Mouse (Mus musculus): ENCODE results near the gene Cyp8b1. TPM values are rescaled to one million over a fixed set of nuclear protein-coding genes. Genes with fewer than 3 reads are reported as not detected.

The Cyp8b1 gene
- total and polyA plus RNA-seq, 3 experiments: not detected

DNA sequence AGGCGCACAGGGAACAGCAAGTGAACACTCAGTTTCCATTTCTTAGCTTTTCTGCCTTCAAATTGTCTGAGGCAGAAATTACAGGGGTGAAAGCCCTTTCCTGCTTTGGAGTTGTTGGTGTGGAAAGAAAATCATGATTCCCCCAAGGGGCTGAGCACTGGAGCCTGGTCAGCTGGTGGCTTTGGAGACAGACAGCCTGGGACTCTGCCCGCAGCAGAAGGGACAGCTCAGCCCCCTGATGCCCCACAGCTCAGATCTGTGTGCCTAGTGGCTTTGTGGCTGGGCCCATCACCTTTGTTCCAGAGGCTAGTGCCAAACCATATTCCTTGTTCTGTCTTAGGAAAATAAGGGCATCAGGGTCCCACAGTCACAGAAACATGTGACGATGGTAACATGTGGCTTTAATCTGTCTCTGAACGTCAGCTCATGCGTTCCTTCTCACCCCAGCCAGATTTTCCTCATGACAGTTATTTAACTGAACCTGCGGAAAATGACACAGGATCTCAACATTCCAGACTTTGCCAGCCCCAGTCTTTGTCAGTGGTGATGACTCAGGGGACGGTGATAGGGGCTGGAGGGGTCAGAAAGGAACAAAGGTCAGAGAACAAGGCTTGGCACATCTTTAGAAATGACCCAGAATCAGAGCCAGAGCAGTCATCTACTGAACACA is 44.0 kb upstream of the Cyp8b1 start:
- H3K4me3 ChIP-seq (ENCODE audit: control insufficient read depth in 1 of 2, insufficient read depth in 1 of 2, low read depth in 2 of 2, low read length in 2 of 2): no peak overlapping the region
- H3K9me3 ChIP-seq (replicated peaks; ENCODE audit: insufficient read depth, low read length): no peaks in the 10 kb centered on the region
- no peaks in the 10 kb centered on the region for H3K36me3 ChIP-seq (ENCODE audit: control insufficient read depth in 1 of 2, insufficient read depth in 2 of 2, low read length in 2 of 2)
- no peak for DNase-seq (ENCODE audit: low read depth, low spot score)
- no peak overlapping the region for H3K27ac ChIP-seq (ENCODE audit: control insufficient read depth, low read depth, low read length)
- H3K27me3 ChIP-seq (ENCODE audit: control insufficient read depth in 1 of 2, insufficient read depth in 2 of 2, low read length in 2 of 2): no peaks in the 10 kb centered on the region
- TF ChIP-seq USF1 (IDR thresholded peaks at IDR 0.05; ENCODE audit: low read depth, low read length): no peak
- TF ChIP-seq ETS1 (IDR thresholded peaks at IDR 0.05; ENCODE audit: low read depth, low read length): no peak
- TF ChIP-seq POLR2A (IDR thresholded peaks at IDR 0.05; ENCODE audit: control insufficient read depth in 1 of 2, insufficient read depth in 1 of 2, low read depth in 1 of 2, low read length in 2 of 2, poor library complexity in 1 of 2): no peak
- TF ChIP-seq E2F4 (IDR thresholded peaks at IDR 0.05; ENCODE audit: borderline replicate concordance, low read depth, low read length): no peak
- no peak for TF ChIP-seq GABPA (IDR thresholded peaks at IDR 0.05; ENCODE audit: low read depth, low read length)
- no peak for TF ChIP-seq TAL1 (IDR thresholded peaks at IDR 0.05; ENCODE audit: low read length)
- no peak for TF ChIP-seq ZKSCAN1 (IDR thresholded peaks at IDR 0.05; ENCODE audit: low read depth, low read length)
- no peak for TF ChIP-seq HCFC1 (IDR thresholded peaks at IDR 0.05; ENCODE audit: low read depth, low read length)
- TF ChIP-seq ZNF384 (IDR thresholded peaks at IDR 0.05; ENCODE audit: low read depth, low read length): no peak
- TF ChIP-seq NELFE (IDR thresholded peaks at IDR 0.05; ENCODE audit: low read depth, low read length): no peak
- TF ChIP-seq MXI1 (IDR thresholded peaks at IDR 0.05; ENCODE audit: low read depth, low read length): no peak
- TF ChIP-seq ELF1 (IDR thresholded peaks at IDR 0.05; ENCODE audit: low read depth, low read length): no peak
- no peak for TF ChIP-seq SMC3 (IDR thresholded peaks at IDR 0.05; ENCODE audit: low read depth, low read length)
- no peak for TF ChIP-seq GATA1 (IDR thresholded peaks at IDR 0.05; ENCODE audit: low read depth, low read length)
- no peak for TF ChIP-seq MEF2A (IDR thresholded peaks at IDR 0.05; ENCODE audit: extremely low read depth, insufficient replicate concordance, low read depth, low read length, poor library complexity, severe bottlenecking)
- no peak for TF ChIP-seq ZC3H11A (IDR thresholded peaks at IDR 0.05; ENCODE audit: low read depth, low read length)
- no peak for TF ChIP-seq POLR2AphosphoS2 (IDR thresholded peaks at IDR 0.05; ENCODE audit: low read length)
- no peak for TF ChIP-seq CTCF (IDR thresholded peaks at IDR 0.05 in 2 of 3, conservative IDR thresholded peaks at IDR 0.05 in 1 of 3; ENCODE audit: control insufficient read depth in 1 of 3, insufficient read depth in 1 of 3, low read depth in 2 of 3, low read length in 3 of 3, poor library complexity in 1 of 3, severe bottlenecking in 1 of 3)
- no peaks in the 10 kb centered on the region for H3K4me1 ChIP-seq (ENCODE audit: control insufficient read depth in 1 of 2, insufficient read depth in 2 of 2, low read length in 2 of 2)
- no peak overlapping the region for H3K9ac ChIP-seq (ENCODE audit: control insufficient read depth, low read depth, low read length, poor library complexity, severe bottlenecking)
- no peaks in the 10 kb centered on the region for H3K79me2 ChIP-seq (ENCODE audit: control insufficient read depth, insufficient read depth, low read length, poor library complexity)

DNA sequence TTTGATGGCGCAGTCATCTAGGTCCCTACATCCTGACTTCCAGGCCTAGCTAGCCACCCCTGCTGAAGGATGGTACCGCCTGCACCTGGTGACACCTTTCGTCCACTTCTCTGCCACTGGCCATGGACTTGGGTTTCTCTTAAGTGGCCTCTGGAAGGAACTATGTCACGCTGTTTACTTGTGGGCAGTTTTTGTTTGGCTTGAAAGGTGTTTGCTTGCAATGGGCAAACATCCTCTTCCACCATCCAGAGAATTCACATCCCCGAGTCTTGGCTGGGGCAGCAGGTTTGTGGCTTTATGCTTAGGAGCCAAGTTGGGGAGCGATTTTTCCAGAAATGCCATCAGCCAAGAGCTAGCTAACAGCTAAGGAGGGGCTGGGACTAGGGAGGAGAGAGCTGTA is 36.5 kb upstream of the Cyp8b1 start:
- Histone ChIP-seq H3K27ac (ENCODE audit: control insufficient read depth, low read depth, low read length) (no peak overlapping the region), H3K36me3 (ENCODE audit: control insufficient read depth in 1 of 2, insufficient read depth in 2 of 2, low read length in 2 of 2) (no peaks in the 10 kb centered on the region), H3K4me1 (ENCODE audit: control insufficient read depth in 1 of 2, insufficient read depth in 2 of 2, low read length in 2 of 2) (no peaks in the 10 kb centered on the region), H3K9ac (ENCODE audit: control insufficient read depth, low read depth, low read length, poor library complexity, severe bottlenecking) (no peak overlapping the region), H3K9me3 (replicated peaks; ENCODE audit: insufficient read depth, low read length) (no peaks in the 10 kb centered on the region), H3K27me3 (ENCODE audit: control insufficient read depth in 1 of 2, insufficient read depth in 2 of 2, low read length in 2 of 2) (no peaks in the 10 kb centered on the region), H3K79me2 (ENCODE audit: control insufficient read depth, insufficient read depth, low read length, poor library complexity) (no peaks in the 10 kb centered on the region), H3K4me3 (ENCODE audit: control insufficient read depth in 1 of 2, insufficient read depth in 1 of 2, low read depth in 2 of 2, low read length in 2 of 2) (no peak overlapping the region)
- DNase-seq (ENCODE audit: low read depth, low spot score): no peak
- no peak for TF ChIP-seq TCF12 (IDR thresholded peaks at IDR 0.05; ENCODE audit: low read depth, low read length)
- TF ChIP-seq ZC3H11A (IDR thresholded peaks at IDR 0.05; ENCODE audit: low read depth, low read length): no peak
- no peak for TF ChIP-seq CHD2 (IDR thresholded peaks at IDR 0.05; ENCODE audit: low read length)
- TF ChIP-seq ZMIZ1 (IDR thresholded peaks at IDR 0.05; ENCODE audit: low read depth, low read length): no peak
- no peak for TF ChIP-seq EP300 (IDR thresholded peaks at IDR 0.05; ENCODE audit: low read depth in 1 of 2, low read length in 2 of 2)
- no peak for TF ChIP-seq UBTF (IDR thresholded peaks at IDR 0.05; ENCODE audit: borderline replicate concordance, insufficient read depth, low read depth, low read length)
- TF ChIP-seq MAX (IDR thresholded peaks at IDR 0.05; ENCODE audit: low read length): no peak
- TF ChIP-seq RCOR1 (IDR thresholded peaks at IDR 0.05; ENCODE audit: low read depth, low read length): no peak
- TF ChIP-seq MYB (IDR thresholded peaks at IDR 0.05; ENCODE audit: low read depth, low read length): no peak
- TF ChIP-seq TBP (IDR thresholded peaks at IDR 0.05; ENCODE audit: low read depth, low read length): no peak
- TF ChIP-seq MXI1 (IDR thresholded peaks at IDR 0.05; ENCODE audit: low read depth, low read length): no peak
- TF ChIP-seq GATA1 (IDR thresholded peaks at IDR 0.05; ENCODE audit: low read depth, low read length): no peak
- TF ChIP-seq POLR2AphosphoS2 (IDR thresholded peaks at IDR 0.05; ENCODE audit: low read length): no peak
- TF ChIP-seq ETS1 (IDR thresholded peaks at IDR 0.05; ENCODE audit: low read depth, low read length): no peak
- no peak for TF ChIP-seq POLR2AphosphoS5 (IDR thresholded peaks at IDR 0.05; ENCODE audit: borderline replicate concordance, low read depth, low read length)
- TF ChIP-seq SMC3 (IDR thresholded peaks at IDR 0.05; ENCODE audit: low read depth, low read length): no peak
- no peak for TF ChIP-seq GABPA (IDR thresholded peaks at IDR 0.05; ENCODE audit: low read depth, low read length)
- no peak for TF ChIP-seq RAD21 (IDR thresholded peaks at IDR 0.05; ENCODE audit: low read depth, low read length)
- no peak for TF ChIP-seq POLR2A (IDR thresholded peaks at IDR 0.05; ENCODE audit: control insufficient read depth in 1 of 2, insufficient read depth in 1 of 2, low read depth in 1 of 2, low read length in 2 of 2, poor library complexity in 1 of 2)
